In genomic region chr6:93140331-93140731, GRCm38 (mm10) we compare ENCODE assay signal across 10 mouse cellular contexts.
DNase-seq lines count a peak whose midpoint lies in the region; ATAC-seq and TF ChIP-seq lines count a peak whose summit lies in the region.
"Had no signal": no experiment of that assay in that cellular context is flagged by ENCODE, and none has a peak within 500 bp of the region (broad histone marks: within the 10 kb centered on the region; RNA-seq: fewer than 3 reads in every experiment).

No protein-coding gene starts in this region.

- H3K4me1 ChIP-seq in forebrain, embryonic 16.5 days (replicated peaks; ENCODE audit: control insufficient read depth, insufficient read depth, low read length), result no peaks in the 10 kb centered on the region
- no peaks in the 10 kb centered on the region for H3K4me1 ChIP-seq in forebrain, embryonic 15.5 days
- 0 out of 2 replicates have a peak, but pooled peaks cover 4% of the 10 kb centered on the region for H3K4me1 ChIP-seq in lung, embryonic 16.5 days (replicated peaks; ENCODE audit: control insufficient read depth, insufficient read depth, low read length)
- H3K4me1 ChIP-seq in lung, adult 2 months (ENCODE audit: control insufficient read depth, insufficient read depth, low read length), result no peaks in the 10 kb centered on the region; the same call in 1 of the 2 replicates
- H3K4me1 ChIP-seq in liver, postnatal 0 days (ENCODE audit: insufficient read depth), result no peaks in the 10 kb centered on the region

- 22% methylated on average over 4 of the region's 4 CpGs for WGBS in forebrain, embryonic 16.5 days
- 18% methylated on average over 4 of the region's 4 CpGs for WGBS in forebrain, embryonic 15.5 days
- 43% methylated on average over 4 of the region's 4 CpGs for WGBS in lung, embryonic 16.5 days
- WGBS in lung, adult 2 months, result 27% methylated on average over 4 of the region's 4 CpGs
- WGBS in liver, postnatal 0 days (ENCODE audit: insufficient replicate concordance), result 55% methylated on average over 4 of the region's 4 CpGs

- no peak for TF ChIP-seq EP300 in liver, postnatal 0 days (IDR thresholded peaks at IDR 0.05; ENCODE audit: low read depth)

- no peaks in the 10 kb centered on the region for H3K9me3 ChIP-seq in forebrain, embryonic 16.5 days (ENCODE audit: control insufficient read depth, low read length)
- no peaks in the 10 kb centered on the region for H3K9me3 ChIP-seq in forebrain, embryonic 15.5 days
- H3K9me3 ChIP-seq in lung, embryonic 16.5 days (ENCODE audit: control insufficient read depth, low read length), result no peaks in the 10 kb centered on the region
- no peaks in the 10 kb centered on the region for H3K9me3 ChIP-seq in liver, postnatal 0 days (ENCODE audit: low read length)

- no peak for TF ChIP-seq CTCF in lung, adult 2 months (IDR thresholded peaks at IDR 0.05; ENCODE audit: insufficient read depth, low read length)
- no peak for TF ChIP-seq CTCF in liver, postnatal 0 days (IDR thresholded peaks at IDR 0.05; ENCODE audit: low read depth)

- no peak overlapping the region for H3K27ac ChIP-seq in forebrain, embryonic 16.5 days (ENCODE audit: low read length)
- no peak overlapping the region for H3K27ac ChIP-seq in forebrain, embryonic 15.5 days (replicated peaks)
- H3K27ac ChIP-seq in lung, embryonic 16.5 days (ENCODE audit: low read length), result no peak overlapping the region
- H3K27ac ChIP-seq in liver, postnatal 0 days (ENCODE audit: low read depth), result no peak overlapping the region
- H3K27ac ChIP-seq: macrophage had no signal

- ATAC-seq in forebrain, embryonic 16.5 days, result 0 out of 2 replicates have a peak, but pooled peaks have one; percentile 26
- no peak for ATAC-seq in forebrain, embryonic 15.5 days (replicated peaks)
- peak; percentile 47; the same call in 1 of the 2 replicates for ATAC-seq in lung, embryonic 16.5 days (ENCODE audit: low read depth)
- ATAC-seq in liver, postnatal 0 days, result no peak

- H3K9ac ChIP-seq in forebrain, embryonic 16.5 days (replicated peaks; ENCODE audit: low read depth, low read length), result no peak overlapping the region
- H3K9ac ChIP-seq in forebrain, embryonic 15.5 days (replicated peaks), result no peak overlapping the region
- no peak overlapping the region for H3K9ac ChIP-seq in lung, embryonic 16.5 days (ENCODE audit: low read length)
- no peak overlapping the region for H3K9ac ChIP-seq in liver, postnatal 0 days (replicated peaks)

- no peaks in the 10 kb centered on the region for H3K27me3 ChIP-seq in forebrain, embryonic 16.5 days (replicated peaks; ENCODE audit: control insufficient read depth, insufficient read depth, low read length)
- H3K27me3 ChIP-seq in forebrain, embryonic 15.5 days, result no peaks in the 10 kb centered on the region
- no peaks in the 10 kb centered on the region for H3K27me3 ChIP-seq in lung, embryonic 16.5 days (ENCODE audit: control insufficient read depth, insufficient read depth, low read depth, low read length)
- H3K27me3 ChIP-seq in liver, postnatal 0 days (ENCODE audit: insufficient read depth, low read length), result no peaks in the 10 kb centered on the region

- no peak overlapping the region for H3K4me3 ChIP-seq in forebrain, embryonic 16.5 days (replicated peaks; ENCODE audit: low read length)
- H3K4me3 ChIP-seq in forebrain, embryonic 15.5 days, result no peak overlapping the region
- no peak overlapping the region for H3K4me3 ChIP-seq in lung, embryonic 16.5 days (ENCODE audit: low read length)
- H3K4me3 ChIP-seq in lung, adult 2 months (replicated peaks; ENCODE audit: extremely low read depth, low read depth, low read length), result no peak overlapping the region
- H3K4me3 ChIP-seq in liver, postnatal 0 days (ENCODE audit: low read depth, low read length), result no peak overlapping the region

- TF ChIP-seq POLR2A in lung, adult 2 months (IDR thresholded peaks at IDR 0.05; ENCODE audit: borderline replicate concordance, extremely low read depth, low read depth, low read length), result no peak

- no peak for DNase-seq in lung, adult 2 months
- DNase-seq in layer of hippocampus, postnatal 14 days (ENCODE audit: low spot score in 2 of 2), result peak; percentile 37 to 49
- DNase-seq in right cerebral cortex, postnatal 10 days (ENCODE audit: low spot score in 2 of 2), result peak; percentile 73 to 85
- DNase-seq in liver, postnatal 0 days, result no peak
- no peak for DNase-seq in thymus, postnatal 25 days
- DNase-seq: adrenal gland, postnatal 14 days had no signal

- no peaks in the 10 kb centered on the region for H3K36me3 ChIP-seq in forebrain, embryonic 16.5 days (ENCODE audit: control insufficient read depth, insufficient read depth)
- no peaks in the 10 kb centered on the region for H3K36me3 ChIP-seq in forebrain, embryonic 15.5 days
- H3K36me3 ChIP-seq in lung, embryonic 16.5 days (ENCODE audit: control insufficient read depth, insufficient read depth, low read length), result no peaks in the 10 kb centered on the region
- no peaks in the 10 kb centered on the region for H3K36me3 ChIP-seq in liver, postnatal 0 days (replicated peaks; ENCODE audit: insufficient read depth, low read length)

- no peak overlapping the region for H3K4me2 ChIP-seq in forebrain, embryonic 16.5 days (ENCODE audit: low read length)
- no peak overlapping the region for H3K4me2 ChIP-seq in forebrain, embryonic 15.5 days (replicated peaks)
- H3K4me2 ChIP-seq in lung, embryonic 16.5 days (ENCODE audit: low read depth, low read length), result no peak overlapping the region
- H3K4me2 ChIP-seq in liver, postnatal 0 days (ENCODE audit: low read depth, low read length), result no peak overlapping the region

Comparison
In these comparisons a context has a peak if more than half of its experiments do, and no peak if none do; other contexts are left out.
1. ATAC-seq: peak in forebrain, embryonic 16.5 days (single experiment) and lung, embryonic 16.5 days (single experiment); none in forebrain, embryonic 15.5 days (single experiment) and liver, postnatal 0 days (single experiment).
2. DNase-seq: peak in layer of hippocampus, postnatal 14 days (2 of 2) and right cerebral cortex, postnatal 10 days (2 of 2); none in lung, adult 2 months (single experiment), liver, postnatal 0 days (single experiment) and thymus, postnatal 25 days (single experiment).